Mouse (Mus musculus) urinary bladder, postnatal 10 days (tissue): Measurements from ENCODE around the gene Scn4a.
"Not testable (repeated sequence)": the region's sequence is repeated elsewhere in the genome, so short reads cannot be mapped to it uniquely, and the experiment has no call there.

Experiments used
- DNase-seq: peaks from one replicate; pipeline ENCODE4 v3.0.0; 2022; ENCODE audit warnings: low spot score

Scn4a gene

DNA sequence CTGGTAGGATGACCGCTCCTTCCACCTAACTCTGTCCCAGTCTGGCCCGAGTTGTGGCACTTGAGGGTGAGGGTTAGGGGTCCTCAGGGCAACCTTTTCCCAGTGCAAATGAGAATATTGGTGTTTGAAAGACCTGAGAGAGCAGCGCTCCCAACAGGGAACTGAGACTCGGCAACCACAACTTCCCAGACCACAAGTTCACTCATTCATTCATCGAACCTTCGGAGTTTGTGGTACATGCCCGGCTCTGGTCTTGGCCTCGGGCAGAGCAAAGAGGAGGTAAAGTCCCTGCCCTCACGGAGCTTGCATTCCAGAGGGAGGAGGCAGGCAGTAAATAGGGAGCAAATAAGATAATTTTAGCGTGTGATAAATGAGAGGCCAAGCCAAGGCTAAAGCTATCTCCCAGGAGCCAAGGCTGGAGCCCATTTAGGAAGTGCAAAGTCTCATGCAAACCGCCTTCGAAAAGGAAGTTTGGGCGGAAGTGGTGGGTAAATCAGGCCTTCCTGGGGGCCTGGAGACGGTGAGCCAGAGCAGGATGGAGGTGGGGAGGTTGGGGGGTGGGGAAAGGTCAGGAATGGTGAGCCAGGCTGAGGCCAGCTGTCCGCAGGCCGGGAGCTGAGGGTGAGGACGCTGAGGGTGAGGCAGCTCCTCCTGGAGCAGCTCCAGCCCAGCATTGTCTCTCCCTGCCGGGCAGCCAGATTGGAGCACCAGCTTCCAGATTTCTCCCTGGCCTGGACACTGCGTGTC is 2.5 kb upstream of the Scn4a start:
- no peak for DNase-seq

DNA sequence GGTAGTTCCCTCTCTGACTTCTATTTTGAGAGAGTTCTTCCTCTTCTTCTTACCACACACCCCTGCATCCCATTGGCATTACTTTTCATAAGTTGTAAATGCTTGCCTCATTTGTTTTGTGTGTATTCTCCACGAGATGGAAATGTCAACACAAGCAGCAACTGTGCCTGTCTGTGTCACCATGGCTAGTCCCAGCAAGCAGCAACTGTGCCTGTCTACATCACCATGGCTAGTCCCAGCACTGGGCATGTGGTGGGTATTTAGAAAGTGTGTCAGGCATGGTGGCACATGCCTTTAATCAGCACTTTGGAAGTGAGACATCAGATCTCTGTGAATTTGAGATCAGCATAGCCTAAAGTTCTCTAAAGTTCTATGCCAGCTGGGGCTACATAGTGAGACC is 1.1 kb upstream of the Scn4a start:
- no peak for DNase-seq

DNA sequence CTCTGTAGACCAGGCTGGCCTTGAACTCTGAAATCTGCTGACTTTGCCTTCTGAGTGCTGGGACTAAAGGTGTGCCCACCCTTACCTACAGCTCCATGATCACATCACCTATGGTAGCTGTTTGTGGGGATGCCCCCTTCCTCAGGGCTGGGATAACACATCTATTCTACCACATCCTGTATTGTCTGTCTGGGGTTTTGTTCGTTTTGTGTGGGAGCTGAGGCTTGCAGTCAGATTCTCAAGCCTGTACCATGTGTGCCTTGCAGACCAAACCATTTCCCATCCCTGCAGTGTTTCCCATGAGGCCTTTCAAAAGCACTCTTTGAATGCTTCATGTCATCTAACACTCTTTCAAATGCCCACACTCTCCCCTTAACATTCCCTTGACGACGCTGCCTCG is 1.1 kb downstream of the Scn4a start:
- DNase-seq = no peak

DNA sequence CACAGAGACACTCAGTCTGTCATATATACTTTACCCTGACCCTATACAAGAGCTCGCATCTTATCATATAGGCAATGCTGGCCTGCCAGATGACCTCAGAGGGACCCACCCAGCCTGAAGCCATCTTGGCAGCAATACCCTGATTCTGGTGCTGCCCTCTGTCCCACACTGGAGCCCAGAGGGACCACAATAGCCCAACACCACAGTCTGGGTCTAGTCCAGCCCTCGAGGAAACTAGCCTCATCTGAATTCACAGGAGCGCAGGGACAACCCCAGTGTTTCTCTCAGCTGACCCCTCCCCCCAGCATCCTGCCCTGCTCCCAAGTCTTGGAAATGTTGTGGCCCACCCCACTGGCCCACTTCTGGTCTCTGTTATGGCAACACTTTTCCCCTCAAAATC is 1.8 kb downstream of the Scn4a start:
- no peak for DNase-seq

DNA sequence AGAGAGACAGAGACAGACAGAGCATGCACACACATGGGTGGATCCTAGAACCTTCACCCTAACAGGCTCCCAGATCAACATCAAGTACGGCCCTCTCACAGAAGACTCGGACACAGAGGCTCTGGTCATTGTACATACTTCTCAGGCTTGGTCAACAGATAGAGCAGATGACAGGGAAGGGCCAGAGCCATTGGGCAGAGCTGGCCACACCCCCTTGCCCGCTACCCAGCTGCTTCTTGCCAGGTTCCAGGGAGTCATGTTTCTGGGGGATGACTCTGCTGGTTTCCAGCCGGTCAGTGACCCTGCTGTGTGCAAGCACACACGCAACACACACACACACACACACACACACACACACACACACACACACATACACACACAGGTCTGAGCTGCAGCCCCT is 2.2 kb downstream of the Scn4a start:
- DNase-seq = no peak

DNA sequence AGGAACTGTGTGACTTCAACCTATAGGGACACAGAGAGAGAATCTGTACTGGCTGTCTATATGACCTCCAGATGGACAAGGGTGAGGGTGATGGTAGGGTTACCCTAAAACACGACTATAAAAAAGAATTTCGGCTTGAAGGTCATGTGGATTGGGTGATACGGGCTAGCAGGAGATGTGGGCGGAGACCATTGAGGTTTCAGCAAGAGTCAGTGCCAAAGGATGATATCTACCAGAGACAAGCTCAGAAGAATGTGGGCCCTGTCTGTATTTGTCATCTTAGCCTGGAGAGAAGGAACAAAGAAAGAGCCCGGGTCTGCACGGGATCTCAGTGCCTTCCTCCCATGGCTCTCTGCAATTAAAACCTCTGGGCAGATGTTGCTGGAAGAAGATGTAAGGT is 3.3 kb downstream of the Scn4a start:
- no peak for DNase-seq

DNA sequence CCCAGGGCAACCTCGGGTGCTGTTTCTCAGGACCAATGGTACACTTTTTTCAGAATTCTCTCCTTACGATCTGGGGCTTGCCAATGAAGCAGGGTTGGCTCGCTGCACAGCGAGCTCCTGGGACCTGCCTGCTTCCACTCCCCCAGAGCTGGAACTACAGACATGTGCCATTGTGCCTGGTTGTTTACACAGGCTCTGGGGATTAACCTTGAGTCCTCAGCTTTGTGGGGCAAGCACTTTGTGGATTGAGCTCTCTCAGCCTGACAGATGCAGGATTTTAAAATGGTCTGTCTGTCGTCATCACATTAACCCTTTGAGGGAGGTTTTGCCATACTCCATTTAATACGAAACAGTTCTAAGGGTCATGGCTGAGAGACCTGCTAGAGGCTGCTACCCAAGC is 8.2 kb downstream of the Scn4a start:
- DNase-seq = no peak

DNA sequence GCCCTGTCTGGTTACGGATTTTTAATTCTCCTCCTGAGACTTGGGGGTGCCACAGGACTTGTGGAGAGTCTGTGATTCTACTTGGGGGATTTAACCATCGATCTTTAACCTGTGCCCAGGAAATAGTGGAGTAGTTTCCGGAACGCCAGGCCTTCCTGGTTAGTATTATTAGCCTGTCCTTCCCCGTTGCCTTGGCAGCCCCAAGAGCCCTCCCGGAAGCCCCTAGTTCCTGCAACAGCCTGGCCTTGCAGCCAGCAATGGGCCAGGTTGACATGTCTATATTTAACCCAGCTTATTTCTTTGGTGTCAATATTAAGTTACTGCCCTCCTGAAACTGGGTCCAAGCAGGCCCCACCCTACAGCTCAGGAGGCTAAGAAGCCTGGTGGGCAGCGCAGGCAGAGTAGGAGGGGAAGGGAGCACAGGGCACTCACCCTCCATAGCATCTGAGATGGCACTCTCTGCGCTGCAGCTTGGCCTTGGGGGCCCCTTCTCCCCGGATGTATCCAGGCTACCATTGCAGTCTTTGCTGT is 12.0 kb downstream of the Scn4a start:
- DNase-seq = no peak

DNA sequence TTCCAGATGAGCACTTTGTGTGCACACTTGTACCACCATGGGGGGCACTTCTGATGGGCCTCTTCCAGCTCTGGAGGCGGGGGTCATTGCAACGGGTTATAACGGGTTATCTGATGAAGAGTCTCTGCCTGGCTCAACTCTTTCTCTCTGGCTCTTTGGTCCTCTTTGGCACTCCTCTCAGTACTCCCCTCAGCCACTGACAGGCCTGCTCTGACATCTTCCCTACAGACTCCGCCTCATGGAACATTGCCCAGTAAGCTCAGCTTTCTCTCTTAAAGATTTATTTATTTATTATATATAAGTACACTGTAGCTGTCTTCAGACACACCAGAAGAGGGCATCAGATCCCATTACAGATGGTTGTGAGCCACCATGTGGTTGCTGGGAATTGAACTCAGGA is 13.8 kb downstream of the Scn4a start:
- DNase-seq = not testable (repeated sequence)

DNA sequence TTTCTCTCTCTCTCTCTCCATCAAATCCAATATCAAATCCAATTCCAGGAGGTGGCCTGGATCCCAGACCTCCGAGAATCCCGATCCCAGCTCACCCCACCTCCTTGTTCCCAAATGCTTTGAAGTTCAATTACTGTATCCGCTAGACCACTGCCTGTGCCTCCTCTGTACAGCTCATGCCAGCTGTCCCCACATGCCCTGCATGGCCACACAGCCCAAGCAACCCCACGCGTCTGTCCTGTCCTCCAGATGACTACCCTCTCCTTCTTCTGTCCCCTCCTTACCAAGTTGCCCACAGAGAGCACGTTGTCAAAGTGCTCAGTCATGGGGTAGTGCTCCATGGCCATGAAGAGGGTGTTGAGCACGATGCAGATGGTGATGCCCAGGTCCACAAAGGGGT is 14.2 kb downstream of the Scn4a start:
- no peak for DNase-seq

DNA sequence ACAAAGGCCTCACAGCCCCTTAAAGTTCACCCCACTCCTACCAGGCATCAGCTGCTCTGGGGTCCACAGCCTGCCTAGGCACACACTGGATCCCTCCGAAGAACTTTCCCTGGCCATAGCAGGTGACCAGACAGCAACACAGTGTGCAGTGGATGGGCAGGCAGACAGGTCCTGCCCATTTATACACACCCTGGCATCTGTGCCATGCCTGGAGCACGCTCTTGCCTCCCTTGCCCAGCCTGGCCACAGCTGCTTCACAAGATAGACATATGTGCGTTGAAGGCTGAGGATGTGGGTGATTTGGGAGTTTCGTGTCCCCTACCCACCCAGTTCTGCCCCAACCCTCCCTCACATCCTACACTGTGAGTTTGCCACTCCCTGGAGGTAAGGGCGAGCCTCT is 15.1 kb downstream of the Scn4a start:
- no peak for DNase-seq

DNA sequence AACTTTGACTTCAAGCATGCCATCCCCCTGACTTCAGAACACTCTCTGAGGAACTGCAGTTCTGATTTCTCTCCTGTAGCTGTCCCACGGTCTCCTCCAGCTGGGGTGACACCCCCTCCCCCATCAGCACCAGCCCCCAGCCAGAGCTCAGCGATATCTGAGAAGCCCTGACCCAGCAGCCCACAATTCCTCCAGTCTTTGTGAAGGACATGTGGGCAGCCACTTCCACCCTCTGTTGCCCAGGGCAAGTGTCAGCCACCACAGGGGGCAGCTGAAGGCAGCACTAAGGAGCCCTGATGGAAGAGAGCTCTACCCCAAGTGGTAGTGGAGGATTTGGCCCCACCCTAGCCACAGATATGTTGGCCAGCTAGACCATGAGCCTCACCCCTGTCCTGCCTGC is 19.0 kb downstream of the Scn4a start:
- DNase-seq = no peak

DNA sequence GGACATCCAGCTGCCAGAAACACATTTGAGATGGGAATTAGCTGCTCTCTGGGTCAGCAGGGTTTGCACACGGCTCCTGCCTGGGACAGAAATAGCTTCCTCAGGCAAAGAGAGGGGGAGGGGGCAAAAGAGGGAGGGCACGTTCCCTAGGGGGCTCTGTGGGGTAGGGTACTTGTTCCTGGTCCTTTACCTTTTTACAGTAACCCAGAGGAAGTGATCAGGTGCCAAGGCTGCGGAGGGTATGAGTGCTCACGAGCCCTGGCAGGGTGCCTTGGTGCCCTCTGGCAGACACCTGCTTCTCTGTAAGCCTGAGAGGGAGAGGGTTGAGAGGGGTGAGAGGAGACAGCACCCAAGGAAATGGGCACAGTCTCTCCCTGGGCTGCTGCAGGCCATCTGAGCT is 20.6 kb downstream of the Scn4a start:
- no peak for DNase-seq

DNA sequence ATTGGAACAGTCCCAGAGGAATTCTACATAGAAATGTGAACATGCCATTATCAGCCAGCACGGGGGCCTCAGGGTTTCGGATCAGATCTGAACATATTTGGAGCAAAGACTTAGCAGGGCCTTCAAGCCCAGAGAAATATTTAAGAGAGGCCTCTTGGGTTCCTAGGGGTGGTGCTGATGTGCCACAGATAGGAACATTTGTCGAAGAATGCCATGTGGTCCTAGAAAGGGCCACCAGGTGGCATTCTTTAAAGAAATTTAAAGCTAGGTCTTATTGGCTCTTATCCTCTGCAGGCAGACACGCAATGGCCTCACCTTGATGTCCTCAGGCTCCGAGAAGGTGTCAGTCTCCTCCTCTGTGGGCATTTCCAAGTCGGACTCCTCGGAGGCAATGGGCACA is 23.4 kb downstream of the Scn4a start:
- DNase-seq = no peak

DNA sequence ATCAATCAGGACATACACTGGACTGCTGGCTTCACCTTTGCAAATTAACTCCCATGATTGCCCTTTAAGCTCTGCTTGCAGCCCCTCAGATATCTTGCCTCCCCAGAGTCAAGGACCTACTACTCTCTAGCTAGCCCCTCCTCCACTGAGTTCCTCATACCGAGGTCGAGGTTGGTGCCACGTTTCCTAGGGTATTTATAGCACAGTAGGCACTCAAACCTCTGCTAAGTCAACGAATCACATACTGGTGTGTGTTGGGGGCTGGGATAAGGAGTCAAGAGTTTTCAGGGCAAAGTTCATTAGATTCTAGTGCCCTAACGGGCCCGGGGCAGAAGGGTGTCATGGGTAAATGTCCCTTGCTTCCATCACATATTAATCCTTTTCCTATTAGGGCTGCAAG is 24.0 kb downstream of the Scn4a start:
- no peak for DNase-seq

DNA sequence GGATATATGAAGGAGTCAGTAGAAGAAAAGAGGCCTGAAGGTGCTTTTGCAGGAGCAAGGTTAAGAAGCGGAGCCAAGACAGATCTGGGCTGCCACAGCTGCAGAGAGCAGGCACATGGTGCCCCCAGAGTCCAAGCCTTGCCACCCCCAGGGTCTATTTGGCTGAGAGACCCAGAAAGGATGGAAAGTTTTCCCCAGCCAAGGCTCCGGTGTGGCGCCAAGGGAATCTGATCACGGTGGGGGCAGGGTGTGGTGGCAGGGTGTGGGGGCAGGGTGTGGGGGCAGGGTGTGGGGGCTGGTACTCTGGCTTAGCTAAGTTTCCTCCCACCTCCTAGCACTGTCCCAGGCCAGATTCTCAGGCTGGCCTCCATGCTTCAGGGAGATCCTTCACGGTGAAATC is 24.6 kb downstream of the Scn4a start:
- DNase-seq = no peak

DNA sequence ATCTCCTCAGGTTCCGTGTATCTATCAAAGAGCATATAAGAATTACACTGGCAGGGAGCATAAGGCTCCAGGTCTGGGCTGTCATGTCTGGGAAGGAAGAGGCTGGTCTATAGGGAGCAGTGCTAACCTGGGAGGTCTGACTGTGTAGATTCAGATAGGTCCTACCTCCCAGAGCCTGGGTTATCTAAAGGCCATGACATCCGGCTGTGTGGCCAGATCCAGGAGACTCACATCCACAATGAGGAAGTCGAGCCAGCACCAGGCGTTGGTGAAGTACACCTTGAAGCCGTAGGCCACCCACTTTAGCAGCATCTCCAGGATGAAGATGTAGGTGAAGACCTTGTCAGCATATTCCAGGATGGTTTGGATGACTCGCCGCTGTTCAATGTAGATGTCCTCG is 26.6 kb downstream of the Scn4a start:
- DNase-seq = no peak

DNA sequence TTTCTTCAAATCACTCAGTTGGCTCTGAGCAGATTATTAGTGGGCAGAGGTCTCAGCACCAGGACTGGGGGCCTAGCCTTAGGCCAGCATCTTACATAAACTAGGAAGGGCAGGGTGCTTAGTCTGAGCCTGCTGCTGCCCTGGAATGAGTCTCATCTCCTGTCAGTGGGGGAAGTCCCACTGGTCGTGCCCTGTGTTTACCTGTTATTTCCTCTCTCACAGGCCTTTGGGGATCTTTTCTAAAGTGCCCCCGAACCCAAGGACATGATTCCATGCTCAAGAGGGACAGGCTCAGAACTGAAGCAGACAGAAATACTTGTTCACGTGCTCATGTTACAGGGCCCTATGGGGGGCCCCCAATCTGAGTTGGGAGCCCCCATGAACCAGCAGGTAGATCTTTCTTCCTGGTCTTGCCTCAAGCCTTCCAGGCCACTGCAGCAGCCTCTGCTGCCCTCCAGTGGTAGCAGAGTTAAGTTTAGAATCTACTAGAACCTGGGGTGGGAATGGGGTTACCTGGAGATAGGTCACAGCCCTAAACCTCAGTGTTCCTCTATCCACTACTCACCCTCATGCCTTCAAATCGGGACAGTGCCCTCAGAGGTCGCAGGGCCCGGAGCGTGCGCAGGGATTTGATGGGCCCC is 27.4 kb downstream of the Scn4a start:
- no peak for DNase-seq

DNA sequence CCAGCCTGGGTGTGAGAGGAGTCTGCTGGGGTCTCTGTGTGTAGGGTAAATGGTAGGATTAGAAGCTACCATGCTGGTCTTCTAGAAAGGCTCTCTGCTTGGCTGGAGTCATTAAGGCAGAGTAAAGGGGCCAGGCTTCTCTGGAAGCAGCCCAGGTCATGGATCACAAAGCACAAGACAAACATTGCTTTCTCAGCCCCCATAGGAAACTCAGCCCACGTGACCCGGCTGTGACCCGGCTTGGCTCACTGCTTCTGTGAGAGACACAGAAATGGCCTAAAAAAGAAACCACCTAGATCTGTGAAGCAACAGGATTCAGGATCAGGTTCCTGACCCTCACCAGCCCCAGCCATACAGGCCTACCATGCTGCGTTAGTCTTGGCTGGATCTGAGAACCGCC is 28.2 kb downstream of the Scn4a start:
- DNase-seq = no peak

DNA sequence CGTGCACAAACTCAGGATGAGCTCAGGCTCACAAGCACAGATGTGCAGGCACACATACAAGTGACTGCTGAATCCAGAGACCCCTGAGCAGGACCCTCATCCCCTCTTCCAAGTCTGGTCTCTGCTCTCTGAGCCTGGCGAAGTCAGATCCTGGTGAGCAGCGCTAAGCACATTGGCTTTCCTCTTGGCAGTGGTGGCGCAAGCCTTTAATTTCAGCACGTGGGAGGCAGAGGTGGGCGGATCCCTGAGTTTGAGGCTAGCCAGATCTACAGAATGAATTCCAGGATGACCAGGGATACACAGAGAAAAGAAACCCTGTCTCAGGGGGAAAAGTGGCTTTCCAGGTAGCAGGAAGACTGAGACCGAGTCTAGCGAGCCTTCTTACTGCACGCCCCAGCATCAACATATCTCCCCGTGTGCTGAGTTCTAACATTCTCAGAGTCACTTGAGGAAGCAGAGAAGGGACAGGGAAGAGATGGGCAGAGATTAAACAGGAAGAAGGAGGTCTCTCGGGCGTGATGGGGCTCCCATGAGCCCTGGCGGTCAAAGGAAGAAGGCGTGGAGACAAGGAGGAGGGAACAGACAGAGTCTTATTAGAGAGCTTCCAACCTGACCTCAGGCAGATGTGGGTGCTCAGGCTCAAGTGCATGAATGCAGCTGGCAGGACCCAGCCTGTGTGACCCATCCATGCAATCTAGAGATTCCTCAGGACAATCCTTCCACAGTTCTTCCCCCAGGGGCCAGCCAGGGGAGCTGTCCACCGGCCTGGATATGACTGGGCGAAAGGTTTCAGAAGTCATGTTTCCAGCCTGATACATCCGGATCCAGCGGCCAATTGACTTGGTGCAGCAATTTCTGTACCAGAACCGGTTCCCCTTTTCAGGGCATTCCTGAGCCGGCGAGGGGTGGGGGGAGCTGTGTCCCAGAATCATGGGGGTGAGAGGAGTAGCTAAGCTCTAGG is 34.4 kb downstream of the Scn4a start:
- DNase-seq = no peak

DNA sequence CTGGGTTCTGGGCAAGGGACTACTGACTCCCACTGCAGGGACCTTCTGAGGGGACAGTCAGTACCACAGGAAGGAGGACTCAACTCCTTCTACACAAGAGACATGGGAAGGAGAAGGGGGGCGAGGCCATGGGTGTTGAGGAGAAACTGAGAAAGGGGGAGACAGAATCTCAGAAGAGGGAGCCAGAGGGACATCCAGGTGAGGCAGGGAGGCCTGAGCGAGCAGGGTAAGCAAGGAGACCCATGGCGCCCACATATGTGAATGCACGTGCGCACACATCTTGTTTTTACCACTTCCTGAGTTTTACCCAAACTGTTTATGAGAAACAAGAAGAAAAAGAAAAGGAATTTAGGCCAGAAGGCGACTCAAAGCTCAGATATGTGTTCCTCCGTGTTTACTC is 35.3 kb downstream of the Scn4a start:
- DNase-seq = no peak

DNA sequence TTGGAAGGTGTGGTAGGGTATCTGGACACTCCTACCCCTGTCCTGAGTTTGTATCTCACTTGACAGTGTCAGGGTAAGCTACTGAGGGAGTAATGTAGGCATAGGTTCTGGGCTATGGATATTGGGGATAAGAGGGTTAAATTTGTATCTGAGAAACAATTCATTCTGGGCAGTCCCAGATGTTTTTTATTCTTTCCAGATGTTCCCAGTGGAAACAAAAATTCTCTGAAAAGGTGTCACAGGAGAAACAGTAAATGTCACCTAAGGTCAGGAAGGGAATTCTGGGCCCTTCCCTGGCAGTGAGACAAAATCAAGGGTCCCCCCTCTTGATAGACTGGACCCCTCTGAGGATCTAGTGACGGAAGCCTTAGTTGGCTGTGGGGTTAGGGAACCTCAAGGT is 36.7 kb downstream of the Scn4a start:
- no peak for DNase-seq

DNA sequence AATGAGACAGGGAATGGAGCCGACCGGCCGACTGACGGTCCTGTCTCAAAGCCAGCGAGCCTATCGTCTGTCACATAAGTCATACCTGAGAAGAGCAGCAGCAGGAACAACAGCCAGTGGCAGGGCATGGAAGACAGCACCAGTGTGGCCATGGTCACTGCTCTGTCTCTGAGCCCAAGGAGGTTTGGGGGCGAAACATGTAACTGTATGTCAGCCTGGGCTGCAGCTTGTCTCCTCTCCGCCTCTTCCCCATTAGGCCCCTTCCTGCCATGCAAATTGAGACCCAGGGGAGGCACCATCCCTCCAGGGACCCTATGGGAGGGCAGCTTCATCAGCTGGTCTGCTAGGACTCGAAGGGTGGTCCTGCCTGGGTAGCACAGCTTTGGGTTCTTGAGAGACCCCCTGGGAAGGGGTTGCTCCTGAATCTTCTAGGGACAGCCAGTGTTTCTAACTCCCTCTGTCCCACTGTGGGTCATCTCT is 38.7 kb downstream of the Scn4a start, which contains the start of gene Cd79b:
Gene Cd79b, minus strand, starts transcription at position 430 of the 480 bp plus-strand sequence.
- no peak for DNase-seq
